Mouse (Mus musculus) bone marrow macrophage, adult 2 months (primary cell): ENCODE measurements around the gene Fbxw8. TPM values are rescaled to one million over a fixed set of nuclear protein-coding genes. Genes with fewer than 3 reads are reported as not detected.

Experiments used
- H3K27ac ChIP-seq: 2 replicates; pipeline ENCODE4 v1.5.1; 2012; ENCODE audit warnings: low read depth, low read length; ENCODE audit not compliant: insufficient read depth
- H3K4me1 ChIP-seq: 2 replicates; pipeline ENCODE4 v1.6.1; 2012; ENCODE audit warnings: low read length; ENCODE audit not compliant: control insufficient read depth, insufficient read depth
- H3K4me3 ChIP-seq: 2 replicates; pipeline ENCODE4 v1.5.1; 2012; ENCODE audit warnings: mild to moderate bottlenecking, low read length, moderate library complexity; ENCODE audit not compliant: insufficient read depth
- CTCF ChIP-seq: IDR thresholded peaks from 2 replicates; pipeline ENCODE4 v1.5.1; 2012; ENCODE audit warnings: low read depth, mild to moderate bottlenecking, low read length, moderate library complexity
- POLR2A ChIP-seq: IDR thresholded peaks from 2 replicates; pipeline ENCODE4 v1.6.1; 2012; ENCODE audit warnings: mild to moderate bottlenecking, low read depth, low read length, borderline replicate concordance
- polyA plus RNA-seq: library from polyadenylated mRNA; stranded (reverse); fragments of >200 nt; gene quantifications from 2 replicates; pipeline ENCODE4 v1.2.4, GENCODE M21; 2012; ENCODE audit not compliant: missing spikeins, insufficient read depth, insufficient read length

The Fbxw8 gene
- polyA plus RNA-seq = 13.5 and 16.7 TPM in 2 replicates

GRCm38 (mm10) chr5:118154839-118155564, at the start of gene Fbxw8:
Gene Fbxw8 (minus strand): TSS chr5:118155464.
- H3K4me3 ChIP-seq = peak within 1 kb of the TSS; percentile 89
- no peak within 1 kb of the TSS for H3K27ac ChIP-seq
- H3K4me1 ChIP-seq = peaks cover 20% of the 10 kb centered on the region
- TF ChIP-seq CTCF = no peak
- no peak for TF ChIP-seq POLR2A

GRCm38 (mm10) chr5:118204675-118205440, 49.6 kb upstream of the Fbxw8 start:
- Histone ChIP-seq H3K4me1 (no peaks in the 10 kb centered on the region), H3K4me3 (no peak overlapping the region), H3K27ac (no peak overlapping the region)
- TF ChIP-seq CTCF = no peak

- TF ChIP-seq CTCF = no peak
- no peak for TF ChIP-seq POLR2A
- H3K27ac ChIP-seq = no peak overlapping the region
- H3K4me1 ChIP-seq = no peaks in the 10 kb centered on the region
- no peak overlapping the region for H3K4me3 ChIP-seq
Observed at GRCm38 (mm10) chr5:118199670-118200069, 44.4 kb upstream of the Fbxw8 start.

GRCm38 (mm10) chr5:118197421-118197820, 42.2 kb upstream of the Fbxw8 start:
- no peak overlapping the region for H3K27ac ChIP-seq
- TF ChIP-seq CTCF = no peak
- no peak for TF ChIP-seq POLR2A
- no peak overlapping the region for H3K4me3 ChIP-seq
- H3K4me1 ChIP-seq = no peaks in the 10 kb centered on the region

- H3K4me1 ChIP-seq = no peaks in the 10 kb centered on the region
- no peak overlapping the region for H3K4me3 ChIP-seq
- TF ChIP-seq POLR2A = no peak
- no peak for TF ChIP-seq CTCF
- no peak overlapping the region for H3K27ac ChIP-seq
Observed at GRCm38 (mm10) chr5:118192221-118192620, 37.0 kb upstream of the Fbxw8 start.

- H3K27ac ChIP-seq = no peak overlapping the region
- no peaks in the 10 kb centered on the region for H3K4me1 ChIP-seq
- TF ChIP-seq POLR2A (no peak), CTCF (no peak)
- no peak overlapping the region for H3K4me3 ChIP-seq
Observed at GRCm38 (mm10) chr5:118190491-118190890, 35.2 kb upstream of the Fbxw8 start.

GRCm38 (mm10) chr5:118188356-118188755, 33.1 kb upstream of the Fbxw8 start:
- TF ChIP-seq POLR2A = no peak
- no peak for TF ChIP-seq CTCF
- Histone ChIP-seq H3K4me3 (no peak overlapping the region), H3K27ac (no peak overlapping the region), H3K4me1 (no peaks in the 10 kb centered on the region)

GRCm38 (mm10) chr5:118186903-118187633, 31.8 kb upstream of the Fbxw8 start:
- H3K4me1 ChIP-seq = no peaks in the 10 kb centered on the region
- no peak overlapping the region for H3K27ac ChIP-seq
- H3K4me3 ChIP-seq = no peak overlapping the region
- TF ChIP-seq POLR2A (no peak), CTCF (no peak)

- TF ChIP-seq CTCF = no peak
- TF ChIP-seq POLR2A = no peak
- H3K4me1 ChIP-seq = no peaks in the 10 kb centered on the region
- H3K27ac ChIP-seq = no peak overlapping the region
- H3K4me3 ChIP-seq = no peak overlapping the region
Observed at GRCm38 (mm10) chr5:118177640-118178039, 22.4 kb upstream of the Fbxw8 start.

GRCm38 (mm10) chr5:118175137-118175536, 19.9 kb upstream of the Fbxw8 start:
- H3K4me1 ChIP-seq = no peaks in the 10 kb centered on the region
- TF ChIP-seq POLR2A = no peak
- TF ChIP-seq CTCF = peak; percentile 35; the same call in 1 of the 2 replicates
- H3K27ac ChIP-seq = no peak overlapping the region
- H3K4me3 ChIP-seq = no peak overlapping the region
